Mouse (Mus musculus) megakaryocyte, embryonic 14.5 days (primary cell): Measurements from ENCODE around the gene Gpc6.

Experiments
- FLI1 ChIP-seq: IDR thresholded peaks from 2 replicates; pipeline ENCODE4 v1.6.1; 2012; ENCODE audit warnings: low read length, inconsistent platforms, mixed read lengths
- GATA1 ChIP-seq: IDR thresholded peaks from 3 replicates; pipeline ENCODE4 v1.6.1; 2012; ENCODE audit warnings: mixed read lengths, low read length, inconsistent platforms, borderline replicate concordance

DNA sequence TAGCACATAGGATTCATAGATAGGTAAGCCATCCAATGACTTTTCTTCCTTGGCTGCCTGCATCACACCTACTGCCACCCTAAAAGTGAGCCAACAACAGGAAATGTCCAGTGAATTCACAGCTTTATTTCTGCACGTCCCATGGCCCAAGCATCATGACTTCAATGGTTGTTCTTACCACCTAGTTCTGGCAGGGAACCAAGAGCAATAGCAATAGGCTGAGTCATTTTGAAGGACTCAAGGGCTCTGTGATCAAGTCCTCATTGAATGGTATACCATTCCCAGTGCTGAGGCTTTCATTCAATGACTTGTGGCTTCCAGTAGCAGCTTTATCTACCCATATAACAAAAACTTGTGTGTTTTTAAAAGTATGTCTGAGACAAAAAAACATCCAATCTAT is 13.3 kb upstream of the Gpc6 start:
- TF ChIP-seq GATA1 = no peak
- no peak for TF ChIP-seq FLI1
